8 mouse cellular contexts compared by ENCODE assay signal in the genomic region with DNA sequence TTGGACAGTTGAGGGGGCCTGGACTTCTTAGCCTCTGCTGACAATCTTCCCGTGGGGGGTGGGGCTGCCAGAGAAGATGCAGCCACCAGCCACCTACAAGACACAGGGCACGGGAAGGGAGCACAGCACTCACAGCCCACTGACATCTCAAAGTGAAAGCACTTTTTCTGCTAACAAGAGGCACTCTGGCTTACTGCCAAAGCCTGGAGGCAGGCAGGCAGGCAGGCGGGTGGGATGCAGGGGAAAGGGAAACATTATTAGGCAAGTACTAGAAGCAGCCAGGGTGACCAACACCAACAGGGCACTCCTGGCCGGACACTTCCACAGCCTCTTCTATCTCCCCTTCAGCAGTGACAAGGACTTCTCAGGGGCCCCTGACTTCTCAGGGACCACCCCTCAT. TPM values are rescaled to one million over a fixed set of nuclear protein-coding genes. Genes with fewer than 3 reads are reported as not detected.
DNase-seq lines count a peak whose midpoint lies in the region; ATAC-seq and TF ChIP-seq lines count a peak whose summit lies in the region.

No protein-coding gene starts in this region.

- no peak overlapping the region for H3K4me3 ChIP-seq in embryonic facial prominence, embryonic 12.5 days
- peak overlapping the region; percentile 29 for H3K4me3 ChIP-seq in heart, embryonic 15.5 days
- H3K4me3 ChIP-seq in lung, embryonic 14.5 days (ENCODE audit: low read depth, low read length) = no peak overlapping the region

- peaks cover 14% of the 10 kb centered on the region for H3K4me1 ChIP-seq in embryonic facial prominence, embryonic 12.5 days
- H3K4me1 ChIP-seq in heart, embryonic 15.5 days (replicated peaks) = peaks cover 15% of the 10 kb centered on the region
- H3K4me1 ChIP-seq in lung, embryonic 14.5 days (ENCODE audit: insufficient read depth) = peaks cover 4% of the 10 kb centered on the region; the same call in 1 of the 2 replicates

- 0 out of 2 replicates have a peak, but pooled peaks cover 3% of the 10 kb centered on the region for H3K36me3 ChIP-seq in embryonic facial prominence, embryonic 12.5 days
- no peaks in the 10 kb centered on the region for H3K36me3 ChIP-seq in heart, embryonic 15.5 days
- H3K36me3 ChIP-seq in lung, embryonic 14.5 days (ENCODE audit: insufficient read depth) = no peaks in the 10 kb centered on the region

- peak; percentile 5 to 23 for DNase-seq in spleen, postnatal 36 days (ENCODE audit: low spot score in 2 of 2)
- DNase-seq in spleen, adult 12 weeks (ENCODE audit: low spot score) = no peak
- peak; percentile 46 to 53 for DNase-seq in kidney, postnatal 25 days
- DNase-seq in lung, embryonic 14.5 days = peak; percentile 85
- DNase-seq in right cerebral cortex, adult 18-20 months = peak; percentile 65
- no peak for DNase-seq in yolk sac, embryonic 10.5 days (ENCODE audit: low spot score)

- 35% methylated on average over 4 of the region's 4 CpGs for WGBS in embryonic facial prominence, embryonic 12.5 days
- WGBS in heart, embryonic 15.5 days = 8% methylated on average over 4 of the region's 4 CpGs
- 21% methylated on average over 4 of the region's 4 CpGs for WGBS in lung, embryonic 14.5 days

- 0 out of 2 replicates have a peak overlapping the region, but pooled peaks have one; percentile 58 for H3K27ac ChIP-seq in embryonic facial prominence, embryonic 12.5 days
- no peak overlapping the region for H3K27ac ChIP-seq in heart, embryonic 15.5 days
- no peak overlapping the region for H3K27ac ChIP-seq in lung, embryonic 14.5 days (ENCODE audit: low read depth)

- peaks cover 2% of the 10 kb centered on the region; the same call in 1 of the 2 replicates for H3K27me3 ChIP-seq in embryonic facial prominence, embryonic 12.5 days
- H3K27me3 ChIP-seq in heart, embryonic 15.5 days = peaks cover 6% of the 10 kb centered on the region; the same call in 1 of the 2 replicates
- H3K27me3 ChIP-seq in lung, embryonic 14.5 days (ENCODE audit: insufficient read depth, low read length) = no peaks in the 10 kb centered on the region

- 0 out of 2 replicates have a peak overlapping the region, but pooled peaks have one; percentile 21 for H3K9ac ChIP-seq in embryonic facial prominence, embryonic 12.5 days
- no peak overlapping the region for H3K9ac ChIP-seq in heart, embryonic 15.5 days
- no peak overlapping the region for H3K9ac ChIP-seq in lung, embryonic 14.5 days

- no peaks in the 10 kb centered on the region for H3K9me3 ChIP-seq in embryonic facial prominence, embryonic 12.5 days
- no peaks in the 10 kb centered on the region for H3K9me3 ChIP-seq in heart, embryonic 15.5 days (replicated peaks)
- no peaks in the 10 kb centered on the region for H3K9me3 ChIP-seq in lung, embryonic 14.5 days (ENCODE audit: low read depth, low read length)

- TF ChIP-seq CTCF in lung, embryonic 14.5 days (IDR thresholded peaks at IDR 0.05; ENCODE audit: low read depth) = no peak

- ATAC-seq in embryonic facial prominence, embryonic 12.5 days (ENCODE audit: insufficient number of reproducible peaks, insufficient read depth, low FRiP score, low TSS enrichment) = no peak
- peak; percentile 50; the same call in 1 of the 2 replicates for ATAC-seq in heart, embryonic 15.5 days (replicated peaks; ENCODE audit: insufficient number of reproducible peaks, insufficient read depth, low FRiP score, low read depth)
- peak; percentile 42; the same call in 1 of the 2 replicates for ATAC-seq in lung, embryonic 14.5 days (ENCODE audit: insufficient read depth)

- H3K4me2 ChIP-seq in embryonic facial prominence, embryonic 12.5 days (replicated peaks) = 0 out of 2 replicates have a peak overlapping the region, but pooled peaks have one; percentile 10
- peak overlapping the region; percentile 55 for H3K4me2 ChIP-seq in heart, embryonic 15.5 days
- H3K4me2 ChIP-seq in lung, embryonic 14.5 days = peak overlapping the region; percentile 36; the same call in 1 of the 2 replicates

RNA-seq across cellular contexts. Expression of a gene that starts 2.8 kb away (rescaled TPM):
- 10.9 and 12.1 TPM in 2 replicates for polyA plus RNA-seq in embryonic facial prominence, embryonic 12.5 days (2016; fragmentation: Nextera tagmentation; extraction: Ambion mirVana)
- 1.7 and 1.8 TPM in 2 replicates for polyA plus RNA-seq in heart, embryonic 15.5 days (2015; fragmentation: Nextera tagmentation; extraction: Ambion mirVana)
- 4.1 and 6.1 TPM in 2 replicates for polyA plus RNA-seq in lung, embryonic 14.5 days (2014; fragmentation: Nextera tagmentation; extraction: Ambion mirVana)

Comparison
In these comparisons a context has a peak if more than half of its experiments do, and no peak if none do; other contexts are left out.
1. DNase-seq: peak in spleen, postnatal 36 days (2 of 2), kidney, postnatal 25 days (2 of 2), lung, embryonic 14.5 days (single experiment) and right cerebral cortex, adult 18-20 months (single experiment); none in spleen, adult 12 weeks (single experiment) and yolk sac, embryonic 10.5 days (single experiment).
2. Peak in every context shown above with its lines, with median percentiles within 50 percentile points of each other: H3K4me2 ChIP-seq.